Mouse (Mus musculus): ENCODE measurements around the gene Cxcr5. TPM values are rescaled to one million over a fixed set of nuclear protein-coding genes. Genes with fewer than 3 reads are reported as not detected.

The Cxcr5 gene
- polyA plus RNA-seq, 1 experiment = not detected

DNA sequence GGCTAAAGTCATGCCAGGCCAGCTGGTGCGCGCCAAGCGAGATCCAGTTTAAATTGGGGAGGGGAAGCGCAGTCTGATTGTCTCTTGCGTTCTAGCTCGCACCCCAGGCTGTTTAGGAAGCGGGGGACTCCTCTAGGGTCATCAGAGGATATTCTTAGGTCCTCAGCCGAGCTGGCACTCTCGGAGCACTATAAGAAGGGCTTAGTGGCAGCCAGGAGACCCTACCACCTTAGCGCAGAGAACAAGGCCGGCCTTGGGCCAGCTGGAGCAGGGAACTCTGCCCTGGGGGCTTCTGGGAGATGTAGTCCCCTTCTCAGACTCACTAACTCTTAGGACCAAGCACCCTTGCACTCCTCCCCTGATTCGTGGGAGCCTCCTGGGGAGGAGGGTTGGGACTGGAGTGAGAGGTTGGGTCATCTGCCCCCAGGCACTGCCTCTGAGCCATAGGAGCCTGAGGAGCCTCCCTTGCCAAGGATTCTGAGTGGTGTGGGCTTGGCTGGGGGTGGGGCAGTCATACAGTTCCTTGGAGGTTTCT lies 78.1 kb downstream of the Cxcr5 start:
- Histone ChIP-seq H3K4me1 (peaks cover 85% of the 10 kb centered on the region), H3K36me3 (replicated peaks; ENCODE audit: low read length) (no peaks in the 10 kb centered on the region), H3K27me3 (replicated peaks) (peaks cover 28% of the 10 kb centered on the region), H3K4me3 (replicated peaks) (peak overlapping the region; percentile 95), H3K9me3 (no peaks in the 10 kb centered on the region)
- no peak for TF ChIP-seq GATA1 (IDR thresholded peaks at IDR 0.05; ENCODE audit: borderline replicate concordance, low read length)
- TF ChIP-seq FLI1 (IDR thresholded peaks at IDR 0.05; ENCODE audit: low read length) = no peak

DNA sequence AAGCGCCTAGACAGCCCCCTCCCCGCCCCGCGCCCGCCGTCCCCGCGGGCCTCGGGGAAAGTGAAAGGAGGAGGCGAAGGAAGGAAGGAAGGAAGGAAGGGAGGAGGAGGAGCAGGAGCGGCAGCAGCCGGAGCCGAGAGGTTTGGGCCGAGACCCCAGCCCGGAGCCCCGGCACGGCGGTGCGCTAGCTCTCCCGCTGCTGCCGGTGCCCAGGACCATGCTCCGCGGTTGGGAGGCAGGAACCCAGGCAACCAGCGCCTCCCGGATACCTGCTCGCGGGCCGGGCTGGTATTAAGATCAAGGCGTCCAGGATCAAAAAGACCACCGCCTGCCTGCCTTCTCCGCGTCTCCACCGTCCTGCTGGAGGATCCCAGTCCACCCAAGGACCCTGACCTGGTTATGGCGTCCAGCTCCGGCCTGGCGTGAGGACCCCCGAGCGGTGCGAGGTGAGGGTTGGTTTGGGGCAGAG lies 78.6 kb downstream of the Cxcr5 start:
- Histone ChIP-seq H3K27me3 (replicated peaks) (peaks cover 31% of the 10 kb centered on the region), H3K4me1 (peaks cover 85% of the 10 kb centered on the region), H3K4me3 (replicated peaks) (peak overlapping the region; percentile 95), H3K9me3 (no peaks in the 10 kb centered on the region), H3K36me3 (replicated peaks; ENCODE audit: low read length) (no peaks in the 10 kb centered on the region)
- no peak for TF ChIP-seq GATA1 (IDR thresholded peaks at IDR 0.05; ENCODE audit: borderline replicate concordance, low read length)

DNA sequence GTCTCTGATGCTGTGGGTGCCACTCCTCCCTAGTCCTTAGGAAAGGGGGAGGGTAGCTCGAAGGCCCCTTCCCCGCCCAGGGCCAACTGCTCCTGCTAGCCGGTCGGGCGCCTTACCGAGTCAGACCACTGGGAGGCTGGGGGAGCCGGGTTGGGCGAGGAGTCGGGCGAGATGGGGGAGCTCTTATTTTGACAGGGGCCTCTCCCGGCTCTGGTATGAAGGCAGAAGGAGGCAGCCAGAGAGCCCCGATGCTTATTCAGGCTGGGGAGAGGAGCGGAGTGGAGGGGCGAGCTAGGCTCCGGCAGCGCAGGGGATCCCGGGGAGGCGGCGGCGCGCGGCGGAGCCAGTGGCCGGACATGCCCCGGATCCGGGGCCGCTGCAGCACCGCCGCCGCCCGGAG lies 79.1 kb downstream of the Cxcr5 start, which contains the start of gene Bcl9l:
Gene Bcl9l (plus strand): TSS at position 274 of the 400 bp plus-strand sequence.
- no peaks in the 10 kb centered on the region for H3K36me3 ChIP-seq (replicated peaks; ENCODE audit: low read length)
- peaks cover 32% of the 10 kb centered on the region for H3K27me3 ChIP-seq (replicated peaks)
- H3K4me3 ChIP-seq (replicated peaks) = peak within 1 kb of the TSS; percentile 95
- TF ChIP-seq GATA1 (IDR thresholded peaks at IDR 0.05; ENCODE audit: borderline replicate concordance, low read length) (no peak), FLI1 (IDR thresholded peaks at IDR 0.05; ENCODE audit: low read length) (no peak)
- H3K4me1 ChIP-seq = peaks cover 85% of the 10 kb centered on the region
- no peaks in the 10 kb centered on the region for H3K9me3 ChIP-seq

DNA sequence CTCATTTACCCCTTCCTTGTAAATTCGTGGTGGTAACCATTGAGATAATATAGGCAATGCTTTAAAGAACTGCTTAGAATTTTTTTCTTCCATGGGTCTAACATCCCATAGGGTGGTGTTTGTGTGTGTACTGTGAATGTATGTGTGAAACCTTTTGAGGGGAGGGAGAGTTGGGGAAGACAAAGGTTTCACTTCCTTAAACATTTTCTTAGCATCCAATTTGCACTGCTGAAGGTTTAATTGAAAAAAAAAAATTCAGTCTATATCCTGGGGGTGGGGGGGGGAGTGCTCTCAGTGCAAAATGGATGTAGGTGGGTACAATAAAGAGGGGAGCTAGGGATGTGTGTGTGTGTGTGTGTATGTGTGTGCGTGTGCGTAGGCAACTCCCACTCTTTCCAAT lies 79.6 kb downstream of the Cxcr5 start:
- Histone ChIP-seq H3K27me3 (replicated peaks) (peaks cover 36% of the 10 kb centered on the region), H3K4me3 (replicated peaks) (peak overlapping the region; percentile 95), H3K36me3 (replicated peaks; ENCODE audit: low read length) (no peaks in the 10 kb centered on the region), H3K9me3 (no peaks in the 10 kb centered on the region), H3K4me1 (peaks cover 84% of the 10 kb centered on the region)
- no peak for TF ChIP-seq FLI1 (IDR thresholded peaks at IDR 0.05; ENCODE audit: low read length)
- TF ChIP-seq GATA1 (IDR thresholded peaks at IDR 0.05; ENCODE audit: borderline replicate concordance, low read length) = no peak

DNA sequence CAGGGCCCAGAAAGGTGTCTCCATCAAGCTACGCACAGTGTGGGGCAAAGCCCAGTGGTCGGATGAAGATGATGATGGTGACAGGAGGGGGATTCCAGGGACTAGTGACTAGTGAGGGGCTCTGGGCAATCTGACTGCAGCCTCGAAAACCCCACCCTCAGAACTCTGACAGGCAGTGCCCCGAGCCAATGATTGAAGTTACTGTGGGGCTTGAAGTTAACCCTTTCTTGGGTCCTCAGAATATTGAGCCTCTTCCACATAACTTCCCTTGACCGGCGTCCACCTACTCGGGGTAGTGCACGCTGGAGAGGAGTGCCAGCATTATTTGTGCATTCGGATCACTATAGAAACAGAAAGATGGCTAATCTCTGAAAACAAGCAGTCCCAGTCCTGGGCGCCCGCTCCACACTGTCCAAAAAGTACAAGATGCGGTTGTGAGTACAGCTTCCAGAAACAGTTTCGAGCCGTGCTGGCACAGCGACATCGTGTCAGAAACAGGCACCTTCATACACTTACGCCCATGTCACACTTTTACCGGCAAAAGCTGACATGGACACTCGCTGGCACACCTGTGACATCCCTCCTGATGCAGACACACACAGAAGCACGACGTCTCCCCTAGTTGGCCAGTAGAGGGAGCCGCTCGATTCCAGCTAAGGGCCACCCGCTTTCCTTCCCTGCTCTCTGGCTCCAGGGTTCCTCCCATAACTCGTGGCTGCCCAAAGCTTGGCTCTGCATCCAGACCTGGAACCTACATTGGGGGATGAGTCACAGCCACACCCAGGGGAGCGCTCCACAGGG lies 81.8 kb downstream of the Cxcr5 start:
- H3K36me3 ChIP-seq (replicated peaks; ENCODE audit: low read length) = no peaks in the 10 kb centered on the region
- H3K9me3 ChIP-seq = 0 out of 2 replicates have a peak, but pooled peaks cover 3% of the 10 kb centered on the region
- TF ChIP-seq FLI1 (IDR thresholded peaks at IDR 0.05; ENCODE audit: low read length) (no peak), GATA1 (IDR thresholded peaks at IDR 0.05; ENCODE audit: borderline replicate concordance, low read length) (no peak)
- peaks cover 61% of the 10 kb centered on the region for H3K4me1 ChIP-seq
- H3K4me3 ChIP-seq (replicated peaks) = peak overlapping the region; percentile 92
- H3K27me3 ChIP-seq (replicated peaks) = peaks cover 38% of the 10 kb centered on the region

DNA sequence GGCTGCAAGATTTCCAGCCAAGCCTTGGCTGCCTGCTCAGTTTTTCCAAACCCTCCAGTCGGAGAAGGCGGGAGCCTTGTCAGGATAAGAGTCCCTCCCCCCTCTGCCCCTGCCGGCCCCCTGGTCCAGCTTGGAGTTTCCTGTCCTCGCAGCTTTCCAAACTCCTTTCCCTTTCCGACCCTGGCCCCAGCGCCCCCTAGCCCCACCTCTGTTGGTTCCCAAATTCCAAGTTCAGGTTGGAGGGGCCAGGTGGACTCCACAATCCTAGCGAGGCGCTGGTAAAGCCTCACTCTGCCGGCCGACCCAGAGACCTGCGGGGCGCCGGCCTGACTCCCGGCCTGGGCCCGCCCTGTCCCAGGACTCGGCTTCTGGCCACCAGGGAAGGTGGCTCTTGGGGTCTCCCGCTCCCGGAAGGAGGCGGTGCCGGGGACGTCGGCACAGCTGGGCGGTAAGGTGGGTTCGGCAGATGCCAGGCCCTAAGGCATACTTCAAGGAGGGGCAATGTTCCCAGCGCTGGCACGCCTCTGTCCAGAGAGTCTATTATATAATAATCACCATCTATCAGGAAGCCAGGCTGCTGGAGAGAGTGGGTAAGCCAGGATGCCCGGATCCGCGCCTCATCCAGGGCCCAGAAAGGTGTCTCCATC lies 82.6 kb downstream of the Cxcr5 start:
- TF ChIP-seq FLI1 (IDR thresholded peaks at IDR 0.05; ENCODE audit: low read length) = no peak
- TF ChIP-seq GATA1 (IDR thresholded peaks at IDR 0.05; ENCODE audit: borderline replicate concordance, low read length) = no peak
- H3K4me3 ChIP-seq (replicated peaks) = peak overlapping the region; percentile 92
- H3K9me3 ChIP-seq = 0 out of 2 replicates have a peak, but pooled peaks cover 3% of the 10 kb centered on the region
- H3K27me3 ChIP-seq (replicated peaks) = peaks cover 41% of the 10 kb centered on the region
- no peaks in the 10 kb centered on the region for H3K36me3 ChIP-seq (replicated peaks; ENCODE audit: low read length)
- H3K4me1 ChIP-seq = peaks cover 54% of the 10 kb centered on the region

DNA sequence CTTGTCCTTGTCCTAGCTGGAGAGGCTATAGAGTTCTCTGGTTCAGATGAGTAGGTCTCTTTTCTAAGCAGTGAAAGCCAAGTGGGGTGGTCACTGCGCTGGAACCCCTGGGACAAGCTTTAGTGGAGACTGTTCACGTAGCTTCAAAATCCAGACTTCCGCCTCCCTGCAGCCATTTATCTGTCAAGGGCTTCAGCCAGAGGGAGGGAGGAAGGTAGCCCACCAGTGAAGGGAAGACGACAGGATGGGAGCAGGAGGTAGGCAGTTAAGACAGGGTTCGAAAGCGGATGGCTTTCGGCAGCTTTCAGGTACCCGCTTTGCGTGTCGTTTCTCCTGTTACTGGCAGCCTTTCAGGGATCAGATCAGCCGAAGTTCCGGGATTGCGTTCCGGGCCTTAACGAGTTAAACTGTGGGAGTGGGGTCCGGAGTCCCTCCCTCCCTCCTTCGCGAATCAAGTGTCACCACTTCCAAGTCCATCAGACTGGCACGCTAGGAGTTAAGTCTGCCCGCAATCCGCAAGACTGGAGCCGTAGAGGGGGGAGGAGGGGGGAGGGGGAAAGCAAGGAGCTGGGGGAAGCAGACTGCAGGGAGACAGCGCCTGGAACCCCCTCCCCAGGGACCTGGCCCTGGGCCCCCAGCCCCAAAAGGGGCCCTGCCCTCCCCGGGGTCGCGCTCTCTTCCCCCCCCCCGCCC lies 83.3 kb downstream of the Cxcr5 start:
- 0 out of 2 replicates have a peak, but pooled peaks cover 3% of the 10 kb centered on the region for H3K9me3 ChIP-seq
- TF ChIP-seq FLI1 (IDR thresholded peaks at IDR 0.05; ENCODE audit: low read length) = no peak
- TF ChIP-seq GATA1 (IDR thresholded peaks at IDR 0.05; ENCODE audit: borderline replicate concordance, low read length) = no peak
- H3K4me3 ChIP-seq (replicated peaks) = peak overlapping the region; percentile 92
- H3K4me1 ChIP-seq = peaks cover 47% of the 10 kb centered on the region
- H3K27me3 ChIP-seq (replicated peaks) = peaks cover 36% of the 10 kb centered on the region
- no peaks in the 10 kb centered on the region for H3K36me3 ChIP-seq (replicated peaks; ENCODE audit: low read length)

DNA sequence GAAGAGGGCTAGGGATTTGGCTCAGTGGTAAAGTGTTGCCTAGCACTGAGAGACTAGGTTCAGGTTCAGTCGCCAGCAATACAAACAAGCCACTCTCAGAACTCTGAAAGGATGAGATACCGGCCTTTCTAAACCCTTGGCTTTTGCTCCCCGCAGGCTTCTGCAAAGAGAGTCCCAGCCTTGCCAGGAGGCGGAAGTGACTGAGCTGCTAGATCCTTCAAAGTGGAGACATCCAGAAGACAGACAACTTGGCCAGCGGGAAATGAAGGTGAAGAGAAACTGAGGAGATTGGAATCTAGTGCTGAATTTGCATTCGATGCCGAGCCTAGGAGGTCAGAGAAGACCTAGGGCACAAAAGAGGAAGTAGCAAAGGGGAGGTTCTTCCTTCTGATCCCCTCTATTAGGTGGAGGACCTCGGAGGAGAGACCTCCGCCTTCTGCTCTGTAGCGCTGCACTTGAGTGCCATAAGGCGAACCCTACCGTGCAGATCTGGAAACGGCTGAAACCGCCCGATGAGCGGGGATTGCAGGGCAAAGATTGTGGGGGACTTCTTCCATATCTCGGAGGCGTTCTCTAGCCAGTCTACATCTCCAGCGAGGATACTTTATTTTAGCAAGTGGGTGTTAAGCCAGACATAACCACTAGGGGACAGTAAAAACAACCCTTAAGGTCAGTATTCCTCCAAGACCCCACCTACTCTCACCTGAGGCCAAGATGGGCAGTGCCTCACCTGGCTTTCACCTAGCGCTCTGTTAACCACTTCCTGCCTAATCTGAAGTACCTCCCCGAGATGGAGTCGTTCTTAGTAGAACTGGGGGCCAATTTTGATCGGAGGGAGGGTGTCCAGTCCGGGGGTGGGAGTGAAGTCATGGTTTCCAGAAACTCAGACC lies 84.1 kb downstream of the Cxcr5 start:
- 0 out of 2 replicates have a peak, but pooled peaks cover 3% of the 10 kb centered on the region for H3K9me3 ChIP-seq
- H3K4me3 ChIP-seq (replicated peaks) = peak overlapping the region; percentile 92
- TF ChIP-seq GATA1 (IDR thresholded peaks at IDR 0.05; ENCODE audit: borderline replicate concordance, low read length) (no peak), FLI1 (IDR thresholded peaks at IDR 0.05; ENCODE audit: low read length) (no peak)

More for the DNA sequence above, 84.1 kb downstream of the Cxcr5 start:
- Histone ChIP-seq H3K4me1 (peaks cover 43% of the 10 kb centered on the region), H3K36me3 (replicated peaks; ENCODE audit: low read length) (no peaks in the 10 kb centered on the region), H3K27me3 (replicated peaks) (peaks cover 36% of the 10 kb centered on the region)

All from megakaryocyte, embryonic 14.5 days (primary cell).